ENCODE assay signal across 8 mouse cellular contexts in genomic region chr9:122424941-122425608, GRCm38 (mm10).
DNase-seq lines count a peak whose midpoint lies in the region; ATAC-seq and TF ChIP-seq lines count a peak whose summit lies in the region.

No protein-coding gene starts in this region.

- peak; percentile 78 to 91 (median 86) for TF ChIP-seq CTCF in MEL (IDR thresholded peaks at IDR 0.05 in 2 of 3, conservative IDR thresholded peaks at IDR 0.05 in 1 of 3; ENCODE audit: control insufficient read depth in 1 of 3, insufficient read depth in 1 of 3, low read depth in 2 of 3, low read length in 3 of 3, poor library complexity in 1 of 3, severe bottlenecking in 1 of 3)

- H3K79me2 ChIP-seq in MEL (ENCODE audit: control insufficient read depth, insufficient read depth, low read length, poor library complexity) = no peaks in the 10 kb centered on the region

- ATAC-seq in intestine, embryonic 16.5 days = no peak
- no peak for ATAC-seq in intestine, embryonic 15.5 days

- 40% methylated on average over 14 of the region's 14 CpGs for WGBS in intestine, embryonic 16.5 days
- 44% methylated on average over 14 of the region's 14 CpGs for WGBS in intestine, embryonic 15.5 days

- intact Hi-C loops in heart, postnatal 14 days (cut with DNase I) = loop anchor here (5.0 kb wide), 2 partner anchors 178 to 257 kb away; no protein-coding TSS in a partner anchor

- TF ChIP-seq RAD21 in MEL (IDR thresholded peaks at IDR 0.05; ENCODE audit: low read depth, low read length) = peak; percentile 34

- no peaks in the 10 kb centered on the region for H3K4me1 ChIP-seq in intestine, embryonic 16.5 days (ENCODE audit: control insufficient read depth, insufficient read depth, low read length)
- H3K4me1 ChIP-seq in intestine, embryonic 15.5 days (replicated peaks) = no peaks in the 10 kb centered on the region
- peaks cover 2 to 3% of the 10 kb centered on the region in 2 experiments; a peak in 2 of 4 replicates for H3K4me1 ChIP-seq in MEL (ENCODE audit: control insufficient read depth in 1 of 2, insufficient read depth in 2 of 2, low read length in 2 of 2)

- no peak for TF ChIP-seq POLR2A in MEL (IDR thresholded peaks at IDR 0.05; ENCODE audit: control insufficient read depth in 1 of 2, insufficient read depth in 1 of 2, low read depth in 1 of 2, low read length in 2 of 2, poor library complexity in 1 of 2)

- TF ChIP-seq EP300 in MEL (IDR thresholded peaks at IDR 0.05; ENCODE audit: low read depth in 1 of 2, low read length in 2 of 2) = no peak

- no peaks in the 10 kb centered on the region for H3K9me3 ChIP-seq in intestine, embryonic 16.5 days (ENCODE audit: control insufficient read depth, low read length)
- H3K9me3 ChIP-seq in intestine, embryonic 15.5 days = no peaks in the 10 kb centered on the region
- no peaks in the 10 kb centered on the region for H3K9me3 ChIP-seq in MEL (replicated peaks; ENCODE audit: insufficient read depth, low read length)

- H3K9ac ChIP-seq in intestine, embryonic 16.5 days (ENCODE audit: low read depth, low read length) = no peak overlapping the region
- H3K9ac ChIP-seq in intestine, embryonic 15.5 days = no peak overlapping the region
- H3K9ac ChIP-seq in MEL (ENCODE audit: control insufficient read depth, low read depth, low read length, poor library complexity, severe bottlenecking) = peak overlapping the region; percentile 50

- no peak overlapping the region for H3K27ac ChIP-seq in intestine, embryonic 16.5 days (ENCODE audit: low read length)
- H3K27ac ChIP-seq in intestine, embryonic 15.5 days = no peak overlapping the region
- H3K27ac ChIP-seq in MEL (ENCODE audit: control insufficient read depth, low read depth, low read length) = no peak overlapping the region

- no peaks in the 10 kb centered on the region for H3K36me3 ChIP-seq in intestine, embryonic 16.5 days (ENCODE audit: control insufficient read depth, insufficient read depth, low read length)
- no peaks in the 10 kb centered on the region for H3K36me3 ChIP-seq in intestine, embryonic 15.5 days
- no peaks in the 10 kb centered on the region for H3K36me3 ChIP-seq in MEL (ENCODE audit: control insufficient read depth in 1 of 2, insufficient read depth in 2 of 2, low read length in 2 of 2)

- H3K27me3 ChIP-seq in intestine, embryonic 16.5 days (replicated peaks; ENCODE audit: control insufficient read depth, insufficient read depth, low read length) = no peaks in the 10 kb centered on the region
- H3K27me3 ChIP-seq in intestine, embryonic 15.5 days (replicated peaks) = no peaks in the 10 kb centered on the region; the same call in 1 of the 2 replicates
- H3K27me3 ChIP-seq in MEL (ENCODE audit: control insufficient read depth in 1 of 2, insufficient read depth in 2 of 2, low read length in 2 of 2) = no peaks in the 10 kb centered on the region

- DNase-seq in MEL (ENCODE audit: low read depth, low spot score) = peak; percentile 85
- DNase-seq in cerebellum, postnatal 25 days = peak; percentile 18 to 56
- peak; percentile 51 to 58 for DNase-seq in heart, postnatal 14 days
- peak; percentile 40 for DNase-seq in lung, postnatal 25 days (ENCODE audit: low spot score)
- DNase-seq in urinary bladder, postnatal 14 days (ENCODE audit: low spot score) = peak; percentile 73
- no peak for DNase-seq in layer of hippocampus, adult 8-10 months (ENCODE audit: low spot score in 2 of 2)

- H3K4me2 ChIP-seq in intestine, embryonic 16.5 days (ENCODE audit: low read depth, low read length) = 0 out of 2 replicates have a peak overlapping the region, but pooled peaks have one; percentile 14
- H3K4me2 ChIP-seq in intestine, embryonic 15.5 days (replicated peaks) = no peak overlapping the region; the same call in 1 of the 2 replicates

- H3K4me3 ChIP-seq in intestine, embryonic 16.5 days (ENCODE audit: low read length) = no peak overlapping the region
- no peak overlapping the region for H3K4me3 ChIP-seq in intestine, embryonic 15.5 days (replicated peaks)
- H3K4me3 ChIP-seq in MEL (ENCODE audit: control insufficient read depth in 1 of 2, insufficient read depth in 1 of 2, low read depth in 2 of 2, low read length in 2 of 2) = peak overlapping the region; percentile 57 to 87

TF ChIP-seq in MEL, 35 proteins besides CTCF, POLR2A, EP300 and RAD21:
- TF ChIP-seq UBTF (IDR thresholded peaks at IDR 0.05; ENCODE audit: borderline replicate concordance, insufficient read depth, low read depth, low read length) (no peak), MXI1 (IDR thresholded peaks at IDR 0.05; ENCODE audit: low read depth, low read length) (peak; percentile 27), SIN3A (IDR thresholded peaks at IDR 0.05; ENCODE audit: low read length) (peak; percentile 25; the same call in 1 of the 2 replicates), NRF1 (IDR thresholded peaks at IDR 0.05; ENCODE audit: insufficient read depth, low read depth, low read length, poor library complexity, severe bottlenecking) (peak; percentile 45; the same call in 1 of the 2 replicates), ZC3H11A (IDR thresholded peaks at IDR 0.05; ENCODE audit: low read depth, low read length) (peak; percentile 28; the same call in 1 of the 2 replicates), SMC3 (IDR thresholded peaks at IDR 0.05; ENCODE audit: low read depth, low read length) (peak; percentile 68), KAT2A (conservative IDR thresholded peaks at IDR 0.05; ENCODE audit: low read depth, low read length) (no peak), ZKSCAN1 (IDR thresholded peaks at IDR 0.05; ENCODE audit: low read depth, low read length) (no peak), MYC (IDR thresholded peaks at IDR 0.05; ENCODE audit: low read depth, low read length) (0 out of 2 replicates have a peak, but pooled peaks have one; percentile 24), HCFC1 (IDR thresholded peaks at IDR 0.05; ENCODE audit: low read depth, low read length) (0 out of 2 replicates have a peak, but pooled peaks have one; percentile 17), MAX (IDR thresholded peaks at IDR 0.05; ENCODE audit: low read length) (0 out of 2 replicates have a peak, but pooled peaks have one; percentile 14)

Comparison
In these comparisons a context has a peak if more than half of its experiments do, and no peak if none do; other contexts are left out.
1. H3K4me3 ChIP-seq: peak in MEL (2 of 2); none in intestine, embryonic 16.5 days (single experiment) and intestine, embryonic 15.5 days (single experiment).
2. DNase-seq: peak in MEL (single experiment), cerebellum, postnatal 25 days (2 of 2), heart, postnatal 14 days (2 of 2), lung, postnatal 25 days (single experiment) and urinary bladder, postnatal 14 days (single experiment); none in layer of hippocampus, adult 8-10 months (0 of 2).